Mouse (Mus musculus): ENCODE data around the gene Jag2. TPM values are rescaled to one million over a fixed set of nuclear protein-coding genes. Genes with fewer than 3 reads are reported as not detected.

The Jag2 gene
- total RNA-seq, 2 experiments from 2014 or later = 40.3 to 46.3 TPM

- no peak for DNase-seq (ENCODE audit: extremely low spot score in 1 of 2, low spot score in 1 of 2)
These were observed 56.6 kb downstream of the Jag2 start for GRCm38 (mm10) chr12:112872991-112873390.

- no peak for DNase-seq (ENCODE audit: extremely low spot score in 1 of 2, low spot score in 1 of 2)
These were observed 58.3 kb downstream of the Jag2 start for GRCm38 (mm10) chr12:112871272-112871671.

GRCm38 (mm10) chr12:112870775-112871174 is 58.8 kb downstream of the Jag2 start:
- no peak for DNase-seq (ENCODE audit: extremely low spot score in 1 of 2, low spot score in 1 of 2)

GRCm38 (mm10) chr12:112869783-112870204 is 59.8 kb downstream of the Jag2 start:
- no peak for DNase-seq (ENCODE audit: extremely low spot score in 1 of 2, low spot score in 1 of 2)

- no peak for DNase-seq (ENCODE audit: extremely low spot score in 1 of 2, low spot score in 1 of 2)
These were observed 61.1 kb downstream of the Jag2 start, which contains the start of gene Gpr132 for GRCm38 (mm10) chr12:112868178-112869087. TSS of gene Gpr132 (minus strand) at chr12:112868228.

GRCm38 (mm10) chr12:112867106-112867674 is 62.4 kb downstream of the Jag2 start:
- no peak for DNase-seq (ENCODE audit: extremely low spot score in 1 of 2, low spot score in 1 of 2)

GRCm38 (mm10) chr12:112866467-112867080 is 63.0 kb downstream of the Jag2 start:
- no peak for DNase-seq (ENCODE audit: extremely low spot score in 1 of 2, low spot score in 1 of 2)

GRCm38 (mm10) chr12:112864804-112865203 is 64.8 kb downstream of the Jag2 start:
- no peak for DNase-seq (ENCODE audit: extremely low spot score in 1 of 2, low spot score in 1 of 2)

- DNase-seq (ENCODE audit: extremely low spot score in 1 of 2, low spot score in 1 of 2) = no peak
These were observed 67.7 kb downstream of the Jag2 start for GRCm38 (mm10) chr12:112861911-112862321.

GRCm38 (mm10) chr12:112860765-112861164 is 68.8 kb downstream of the Jag2 start:
- no peak for DNase-seq (ENCODE audit: extremely low spot score in 1 of 2, low spot score in 1 of 2)

GRCm38 (mm10) chr12:112859930-112860329 is 69.6 kb downstream of the Jag2 start:
- DNase-seq (ENCODE audit: extremely low spot score in 1 of 2, low spot score in 1 of 2) = no peak

GRCm38 (mm10) chr12:112858581-112859336 is 70.8 kb downstream of the Jag2 start:
- DNase-seq (ENCODE audit: extremely low spot score in 1 of 2, low spot score in 1 of 2) = no peak

Small RNA genes lying within 50 kb of the gene (microRNA-seq; reads per million reads assigned to microRNA genes)
- gene Mir6941 = 0.40 to 0.92 reads per million in 2 experiments

Other genes with a start within 250 kb of the Jag2 start
- gene Cep170b, start 209.3 kb downstream of the Jag2 start, total RNA-seq (2021) = 100 to 1,000 TPM; 180 to 192 TPM
- gene Pld4, start 169.1 kb downstream of the Jag2 start, total RNA-seq (2021) = 10 to 100 TPM; 11.1 to 11.9 TPM
- 1 to 10 TPM; 3.2 to 3.5 TPM for gene Ahnak2, start 127.1 kb downstream of the Jag2 start, total RNA-seq (2021)
- gene Clba1, start 120.8 kb downstream of the Jag2 start, total RNA-seq (2021) = 10 to 100 TPM; 13.5 to 14.7 TPM
- gene Cdca4, start 100.4 kb downstream of the Jag2 start, total RNA-seq (2021) = 1 to 10 TPM; 8.0 to 9.7 TPM
- gene Gpr132, start 61.5 kb downstream of the Jag2 start, total RNA-seq (2021) = under 1 TPM in 1 of 2 experiments, not detected in 1; 0.10 TPM
- gene Nudt14, start 12.3 kb upstream of the Jag2 start, total RNA-seq (2021) = 10 to 100 TPM; 10.8 to 11.9 TPM
- 10 to 100 TPM; 55.3 to 56.5 TPM for gene Btbd6, start 46.7 kb upstream of the Jag2 start, total RNA-seq (2021)
- 10 to 100 TPM; 46.6 to 61.8 TPM for gene Brf1, start 70.9 kb upstream of the Jag2 start, total RNA-seq (2021)
- gene Pacs2, start 84.7 kb upstream of the Jag2 start, total RNA-seq (2021) = 10 to 100 TPM; 94.2 to 97.8 TPM
- 1 to 10 TPM in 1 of 2 experiments, under 1 TPM in 1; 0.64 to 1.2 TPM for gene Tex22, start 144.7 kb upstream of the Jag2 start, total RNA-seq (2021)
- 10 to 100 TPM; 73.9 to 84.4 TPM for gene Mta1, start 168.5 kb upstream of the Jag2 start, total RNA-seq (2021)
- 100 to 1,000 TPM; 110 to 113 TPM for gene Crip2, start 210.5 kb upstream of the Jag2 start, total RNA-seq (2021)
- 10 to 100 TPM in 1 of 2 experiments, 1 to 10 TPM in 1; 7.6 to 12.6 TPM for gene Crip1, start 216.5 kb upstream of the Jag2 start, total RNA-seq (2021)
- 1 to 10 TPM; 1.1 to 1.2 TPM for gene Tedc1, start 226.6 kb upstream of the Jag2 start, total RNA-seq (2021)

Data from layer of hippocampus, postnatal 25 days (tissue).